Mouse (Mus musculus): Measurements from ENCODE around the gene 4930469K13Rik.

DNA sequence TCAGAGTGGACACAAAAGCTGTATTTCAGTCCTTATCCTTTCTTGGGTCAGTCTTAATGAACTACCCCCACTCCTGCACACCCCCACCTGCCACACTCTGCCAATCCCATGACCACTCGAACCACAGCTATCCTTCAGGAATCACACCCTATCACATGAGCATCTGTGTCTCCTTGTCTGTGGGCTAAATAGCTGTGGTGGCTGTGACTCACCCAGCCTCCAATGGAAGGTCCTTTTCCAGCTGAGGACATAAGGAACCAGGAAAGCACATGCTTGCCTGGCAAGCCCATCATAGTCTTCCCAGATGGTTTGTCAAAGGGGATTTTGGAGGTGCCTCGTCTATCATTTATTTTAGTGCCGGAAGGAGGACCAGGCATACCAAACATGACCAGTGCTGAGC lies 20.0 kb upstream of the 4930469K13Rik start:
- no peak for TF ChIP-seq CTCF (IDR thresholded peaks at IDR 0.05; ENCODE audit: low read depth)
- TF ChIP-seq EP300 (optimal IDR thresholded peaks at IDR 0.05) = no peak

Measured in stomach, postnatal 0 days (tissue).